Mouse (Mus musculus) heart, postnatal 14 days (tissue): ENCODE data around the gene Elovl2. TPM values are rescaled to one million over a fixed set of nuclear protein-coding genes. Genes with fewer than 3 reads are reported as not detected.
"Not testable (repeated sequence)": the region's sequence is repeated elsewhere in the genome, so short reads cannot be mapped to it uniquely, and the experiment has no call there.

ENCODE experiments used
- DNase-seq, 2 experiments: peaks; one replicate each; pipeline ENCODE4 v3.0.0; 2021 to 2022
- intact Hi-C: fragments of 180-260 bp; cut with DNase I; formaldehyde crosslinking; loops from one replicate; pipeline ENCODE4 v1.15.1; 2025
- long read RNA-seq, 2 experiments: library from polyadenylated mRNA; stranded (forward); transcript quantifications; one replicate each; pipeline ENCODE4 v2.0.0; 2021
- total RNA-seq, 2 experiments: library from RNA; stranded (reverse); gene quantifications; 2 replicates each; pipeline ENCODE4 v1.2.3; 2021

The Elovl2 gene
- under 1 TPM; 0.19 to 0.37 TPM for total RNA-seq
- long read RNA-seq, experiment 1, partial matches to known transcripts: 0 of 1 reads
- long read RNA-seq, experiment 1, other reads (novel, unspliced or antisense): 0 of 1 reads
- long read RNA-seq, experiment 2: 0 reads

- intact Hi-C loops: no loop called here
Measured at GRCm38 (mm10) chr13:41220304-41220834, at the start of gene Elovl2. Gene Elovl2, minus strand, starts transcription at chr13:41220405.

GRCm38 (mm10) chr13:41267827-41268408, 47.7 kb upstream of the Elovl2 start:
- DNase-seq: no peak
- intact Hi-C loops: no loop called here

More at GRCm38 (mm10) chr13:41220304-41220834, at the start of gene Elovl2:
- peak; percentile 80 to 86 for DNase-seq

GRCm38 (mm10) chr13:41263304-41264006, 43.2 kb upstream of the Elovl2 start:
- intact Hi-C loops: no loop called here

GRCm38 (mm10) chr13:41261617-41262016, 41.4 kb upstream of the Elovl2 start:
- DNase-seq, intact Hi-C loops: not testable (repeated sequence)

More at GRCm38 (mm10) chr13:41263304-41264006, 43.2 kb upstream of the Elovl2 start:
- no peak for DNase-seq

GRCm38 (mm10) chr13:41257851-41258250, 37.6 kb upstream of the Elovl2 start:
- DNase-seq: no peak
- intact Hi-C loops: no loop called here

- intact Hi-C loops: no loop called here
- DNase-seq: no peak
Measured at GRCm38 (mm10) chr13:41256962-41257361, 36.8 kb upstream of the Elovl2 start.

- intact Hi-C loops: no loop called here
- DNase-seq: no peak
Measured at GRCm38 (mm10) chr13:41256126-41256525, 35.9 kb upstream of the Elovl2 start.

GRCm38 (mm10) chr13:41252736-41253135, 32.5 kb upstream of the Elovl2 start:
- intact Hi-C loops: no loop called here
- no peak for DNase-seq

- intact Hi-C loops: no loop called here
- DNase-seq: no peak
Measured at GRCm38 (mm10) chr13:41252141-41252540, 31.9 kb upstream of the Elovl2 start.

- intact Hi-C loops: no loop called here
- DNase-seq: no peak
Measured at GRCm38 (mm10) chr13:41251667-41252066, 31.5 kb upstream of the Elovl2 start.

GRCm38 (mm10) chr13:41251232-41251631, 31.0 kb upstream of the Elovl2 start:
- intact Hi-C loops, DNase-seq: not testable (repeated sequence)

GRCm38 (mm10) chr13:41250318-41250981, 30.2 kb upstream of the Elovl2 start:
- intact Hi-C loops: no loop called here
- DNase-seq: no peak

- intact Hi-C loops: no loop called here
- peak; percentile 90 to 91 for DNase-seq
Measured at GRCm38 (mm10) chr13:41249538-41250317, 29.5 kb upstream of the Elovl2 start, which contains the start of gene Smim13. Gene Smim13, plus strand, starts transcription at chr13:41249844.

GRCm38 (mm10) chr13:41248751-41249520, 28.7 kb upstream of the Elovl2 start:
- peak in 1 of 2 experiments; percentile 37 for DNase-seq
- intact Hi-C loops: no loop called here

- intact Hi-C loops: no loop called here
- DNase-seq: peak in 1 of 2 experiments; percentile 23
Measured at GRCm38 (mm10) chr13:41244306-41244830, 24.2 kb upstream of the Elovl2 start.

- no peak for DNase-seq
- intact Hi-C loops: no loop called here
Measured at GRCm38 (mm10) chr13:41241557-41241956, 21.4 kb upstream of the Elovl2 start.

GRCm38 (mm10) chr13:41238805-41239130, 18.6 kb upstream of the Elovl2 start:
- intact Hi-C loops: loop anchor here (2.0 to 5.0 kb wide), 4 partner anchors 94 to 456 kb away; no protein-coding TSS in a partner anchor
- no peak for DNase-seq

GRCm38 (mm10) chr13:41238035-41238804, 18.0 kb upstream of the Elovl2 start:
- no peak for DNase-seq
- intact Hi-C loops: loop anchor here (2.0 to 5.0 kb wide), 4 partner anchors 93 to 455 kb away; no protein-coding TSS in a partner anchor
